7 mouse cellular contexts compared by ENCODE assay signal in the genomic region with DNA sequence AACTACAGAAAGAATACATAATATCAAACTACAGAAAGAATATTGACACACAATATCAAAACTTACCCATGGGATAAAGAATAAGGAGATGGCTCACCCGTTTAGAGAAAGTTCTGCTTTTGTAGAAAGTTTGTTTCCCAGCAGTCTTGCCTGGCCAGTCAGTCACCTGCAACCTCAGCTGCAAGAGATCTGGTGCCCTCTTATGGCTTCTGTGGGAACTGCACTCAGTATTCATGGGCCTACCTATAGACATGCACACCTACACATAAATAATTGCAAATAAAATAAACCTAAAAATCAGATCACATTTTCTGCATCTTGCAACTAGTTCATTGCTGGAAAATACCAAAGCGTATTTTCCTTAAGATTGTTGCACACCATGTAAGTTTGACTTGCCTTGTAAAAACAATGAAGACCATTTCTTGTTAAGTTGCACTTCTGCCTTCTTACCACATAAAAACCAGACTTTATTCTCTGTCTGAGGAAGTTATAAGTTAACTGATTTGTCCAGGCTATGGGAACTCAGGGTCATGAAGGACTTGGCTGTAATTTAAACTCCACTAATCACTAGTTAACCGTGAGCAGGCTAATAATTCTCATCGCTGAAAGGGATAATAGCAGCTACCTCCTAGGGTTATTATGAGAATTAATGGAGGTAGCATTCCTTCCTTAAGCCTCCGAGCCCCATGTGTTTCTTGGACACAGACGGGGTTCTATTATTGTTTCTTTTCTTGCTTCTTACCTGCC.
DNase-seq lines count a peak whose midpoint lies in the region; ATAC-seq and TF ChIP-seq lines count a peak whose summit lies in the region.

No protein-coding gene starts in this region.

- H3K9ac ChIP-seq in MEL (ENCODE audit: control insufficient read depth, low read depth, low read length, poor library complexity, severe bottlenecking): no peak overlapping the region

- TF ChIP-seq CTCF in MEL (IDR thresholded peaks at IDR 0.05 in 2 of 3, conservative IDR thresholded peaks at IDR 0.05 in 1 of 3; ENCODE audit: control insufficient read depth in 1 of 3, insufficient read depth in 1 of 3, low read depth in 2 of 3, low read length in 3 of 3, poor library complexity in 1 of 3, severe bottlenecking in 1 of 3): peak; percentile 55 to 57 (median 56)

- H3K27ac ChIP-seq in MEL (ENCODE audit: control insufficient read depth, low read depth, low read length): no peak overlapping the region

- peak; percentile 99 for ATAC-seq in megakaryocyte progenitor cell, adult 5-6 weeks (replicated peaks; ENCODE audit: poor library complexity)
- no peak for ATAC-seq in frontal cortex, adult (ENCODE audit: low TSS enrichment)

- H3K27me3 ChIP-seq in MEL (ENCODE audit: control insufficient read depth in 1 of 2, insufficient read depth in 2 of 2, low read length in 2 of 2): no peaks in the 10 kb centered on the region

- TF ChIP-seq EP300 in MEL (IDR thresholded peaks at IDR 0.05; ENCODE audit: low read depth in 1 of 2, low read length in 2 of 2): no peak

- H3K9me3 ChIP-seq in MEL (replicated peaks; ENCODE audit: insufficient read depth, low read length): no peaks in the 10 kb centered on the region

- H3K4me1 ChIP-seq in MEL (ENCODE audit: control insufficient read depth in 1 of 2, insufficient read depth in 2 of 2, low read length in 2 of 2): no peaks in the 10 kb centered on the region

- peak; percentile 53 for TF ChIP-seq RAD21 in MEL (IDR thresholded peaks at IDR 0.05; ENCODE audit: low read depth, low read length)

- DNase-seq in left cerebral cortex, adult 18-20 months (ENCODE audit: low spot score in 2 of 2): peak; percentile 7 to 20
- DNase-seq in left cerebral cortex, adult 11 months (ENCODE audit: low spot score): no peak
- peak; percentile 46 for DNase-seq in MEL (ENCODE audit: low read depth, low spot score)
- peak; percentile 52 to 66 for DNase-seq in adrenal gland, postnatal 36 days
- peak; percentile 81 to 87 for DNase-seq in kidney, adult 8-10 months

- H3K36me3 ChIP-seq in MEL (ENCODE audit: control insufficient read depth in 1 of 2, insufficient read depth in 2 of 2, low read length in 2 of 2): no peaks in the 10 kb centered on the region

- H3K79me2 ChIP-seq in MEL (ENCODE audit: control insufficient read depth, insufficient read depth, low read length, poor library complexity): no peaks in the 10 kb centered on the region

- no peak for TF ChIP-seq POLR2A in MEL (IDR thresholded peaks at IDR 0.05; ENCODE audit: control insufficient read depth in 1 of 2, insufficient read depth in 1 of 2, low read depth in 1 of 2, low read length in 2 of 2, poor library complexity in 1 of 2)

- no peak overlapping the region for H3K4me3 ChIP-seq in MEL (ENCODE audit: control insufficient read depth in 1 of 2, insufficient read depth in 1 of 2, low read depth in 2 of 2, low read length in 2 of 2)

TF ChIP-seq in MEL, 35 proteins besides CTCF, POLR2A, EP300 and RAD21:
- peak; percentile 26 for TF ChIP-seq SMC3 (IDR thresholded peaks at IDR 0.05; ENCODE audit: low read depth, low read length)
- TF ChIP-seq ELF1 (IDR thresholded peaks at IDR 0.05; ENCODE audit: low read depth, low read length): no peak
